Mouse (Mus musculus) limb, embryonic 11.5 days (tissue): Measurements from ENCODE around the gene Atg101. TPM values are rescaled to one million over a fixed set of nuclear protein-coding genes. Genes with fewer than 3 reads are reported as not detected.

ENCODE experiments used
- ATAC-seq: fragments of 200-750 bp; cut with Nextera tagmentation; 2 replicates; pipeline ENCODE4 v1.8.0; 2017; ENCODE audit warnings: low read depth; ENCODE audit not compliant: insufficient number of reproducible peaks, low FRiP score, low TSS enrichment
- DNase-seq: peaks from one replicate; pipeline ENCODE4 v3.0.0-alpha.2; 2015; ENCODE audit warnings: low spot score
- H3K27ac ChIP-seq: fragments of 300-500 bp; sonication (generic); replicated peaks from 2 replicates; pipeline ENCODE4 v1.5.1; 2014; ENCODE audit warnings: low read depth, mild to moderate bottlenecking, low read length
- H3K27me3 ChIP-seq: fragments of 300-500 bp; sonication (generic); 2 replicates; pipeline ENCODE4 v1.6.1; 2014; ENCODE audit warnings: mild to moderate bottlenecking, low read length, mixed read lengths; ENCODE audit not compliant: control insufficient read depth, insufficient read depth
- H3K36me3 ChIP-seq: fragments of 300-500 bp; sonication (generic); 2 replicates; pipeline ENCODE4 v1.6.1; 2014; ENCODE audit warnings: mild to moderate bottlenecking, low read length, moderate library complexity, mixed read lengths; ENCODE audit not compliant: control insufficient read depth, insufficient read depth
- H3K4me1 ChIP-seq: fragments of 300-500 bp; sonication (generic); 2 replicates; pipeline ENCODE4 v1.6.1; 2014; ENCODE audit warnings: low read length, mixed read lengths; ENCODE audit not compliant: control insufficient read depth, insufficient read depth
- H3K4me2 ChIP-seq: fragments of 300-500 bp; sonication (generic); 2 replicates; pipeline ENCODE4 v1.6.1; 2014; ENCODE audit warnings: low read depth, mild to moderate bottlenecking, moderate library complexity; ENCODE audit not compliant: severe bottlenecking
- H3K4me3 ChIP-seq: fragments of 300-500 bp; sonication (generic); 2 replicates; pipeline ENCODE4 v1.5.1; 2014; ENCODE audit warnings: low read depth, low read length
- H3K9ac ChIP-seq: fragments of 300-500 bp; sonication (generic); 2 replicates; pipeline ENCODE4 v1.6.1; 2014; ENCODE audit warnings: mild to moderate bottlenecking, low read length
- H3K9me3 ChIP-seq: fragments of 300-500 bp; sonication (generic); 2 replicates; pipeline ENCODE4 v1.6.1; 2016; ENCODE audit warnings: low read length; ENCODE audit not compliant: control insufficient read depth
- WGBS: fragments of 180-500 bp; shearing (Covaris S2); extraction: QIAGEN DNeasy Blood & Tissue Kit; methylation state at CpG from one replicate; pipeline ENCODE4 v1.1.7; 2014; 5-methylcytosine and 5-hydroxymethylcytosine counted together
- polyA plus RNA-seq: library from polyadenylated mRNA; unstranded; fragments of >200 nt; fragmentation: Nextera tagmentation; extraction: Ambion mirVana; gene quantifications from 2 replicates; pipeline ENCODE4 v1.2.1, GENCODE M21; 2014

Gene Atg101
- polyA plus RNA-seq, 1 experiment from 2014 or later = 73.1 TPM

DNA sequence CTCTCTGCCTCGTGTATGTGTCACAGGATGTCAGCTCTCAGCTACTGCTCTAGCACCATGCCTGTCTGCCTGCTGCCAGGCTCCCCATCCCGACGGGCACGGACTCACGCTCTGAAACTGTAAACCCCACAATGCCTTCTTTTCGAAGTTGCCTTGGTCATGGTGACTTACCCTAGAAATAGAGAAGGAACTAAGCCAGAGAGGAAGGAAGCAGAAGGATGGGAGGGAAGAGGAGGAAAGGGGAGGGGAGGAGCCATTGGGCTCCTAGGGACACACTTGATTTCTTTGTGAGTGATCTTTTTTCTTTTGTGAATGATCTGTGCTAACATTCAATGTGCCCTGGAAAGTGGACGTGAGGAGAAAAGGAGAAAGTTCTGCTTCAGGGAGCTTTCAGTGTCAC lies 13.9 kb downstream of the Atg101 start:
- no peak overlapping the region for H3K4me3 ChIP-seq

DNA sequence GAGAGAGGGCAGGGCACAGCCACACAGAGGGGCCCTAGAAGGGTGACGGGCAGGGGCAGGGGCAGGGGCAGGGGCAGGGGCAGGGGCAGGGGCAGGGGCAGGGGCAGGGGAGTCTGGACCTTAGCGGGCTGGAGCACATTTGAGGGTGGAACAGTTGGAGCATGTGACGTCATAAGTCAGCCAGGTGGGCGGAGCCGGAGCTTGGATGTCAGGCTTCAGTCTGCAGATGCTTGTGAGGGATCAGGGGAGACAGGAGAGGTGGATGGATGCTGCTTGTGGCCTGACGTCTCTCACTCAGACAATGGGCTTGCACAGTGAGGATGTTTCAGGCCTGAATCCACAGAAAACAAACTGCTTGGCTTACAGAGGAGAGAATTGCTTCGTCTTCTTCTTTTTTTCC lies 14.5 kb downstream of the Atg101 start:
- DNase-seq = peak; percentile 68
- WGBS = 13% methylated on average over 7 of the region's 7 CpGs
- no peak overlapping the region for H3K27ac ChIP-seq
- H3K36me3 ChIP-seq = no peaks in the 10 kb centered on the region
- H3K4me2 ChIP-seq = peak overlapping the region; percentile 32
- no peaks in the 10 kb centered on the region for H3K9me3 ChIP-seq
- H3K9ac ChIP-seq = no peak overlapping the region
- H3K4me3 ChIP-seq = no peak overlapping the region
- ATAC-seq = no peak
- H3K4me1 ChIP-seq = peaks cover 10% of the 10 kb centered on the region; the same call in 1 of the 2 replicates
- H3K27me3 ChIP-seq = no peaks in the 10 kb centered on the region

More for the DNA sequence above, 13.9 kb downstream of the Atg101 start:
- Histone ChIP-seq H3K27ac (no peak overlapping the region), H3K9ac (no peak overlapping the region), H3K27me3 (no peaks in the 10 kb centered on the region), H3K9me3 (no peaks in the 10 kb centered on the region), H3K4me1 (peaks cover 12% of the 10 kb centered on the region; the same call in 1 of the 2 replicates), H3K36me3 (no peaks in the 10 kb centered on the region), H3K4me2 (no peak overlapping the region; the same call in 1 of the 2 replicates)
- DNase-seq (no peak), ATAC-seq (no peak)
- WGBS = 40% methylated on average over 7 of the region's 7 CpGs

DNA sequence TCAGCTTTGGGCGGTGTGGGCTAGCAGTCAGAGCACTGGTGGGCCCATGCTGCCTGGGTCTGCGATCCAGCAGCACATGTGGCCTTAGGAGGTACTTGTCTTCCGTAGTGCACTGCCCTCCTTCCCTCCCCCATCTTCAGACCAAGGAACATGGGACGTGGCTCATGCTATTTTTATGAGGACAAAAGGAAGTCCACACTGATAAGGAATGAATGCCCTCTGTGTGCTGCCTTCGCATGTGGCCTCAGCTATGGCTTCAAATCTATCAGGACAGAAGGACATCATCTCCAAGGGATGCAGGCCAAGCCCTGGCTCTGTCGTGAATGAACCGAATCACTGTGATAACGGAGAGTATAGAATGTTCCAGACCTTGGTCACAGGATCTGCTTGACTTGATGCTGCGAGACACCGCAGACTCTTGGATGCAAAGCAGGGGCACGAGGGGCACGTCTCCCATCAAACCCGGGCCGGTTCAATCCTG lies 15.4 kb downstream of the Atg101 start:
- 84% methylated on average over 14 of the region's 14 CpGs for WGBS
- no peak overlapping the region for H3K9ac ChIP-seq
- no peaks in the 10 kb centered on the region for H3K36me3 ChIP-seq
- no peak for DNase-seq
- H3K4me2 ChIP-seq = no peak overlapping the region
- no peak overlapping the region for H3K4me3 ChIP-seq
- H3K27ac ChIP-seq = no peak overlapping the region
- H3K4me1 ChIP-seq = peaks cover 2% of the 10 kb centered on the region; the same call in 1 of the 2 replicates
- H3K27me3 ChIP-seq = no peaks in the 10 kb centered on the region
- ATAC-seq = no peak
- H3K9me3 ChIP-seq = no peaks in the 10 kb centered on the region

DNA sequence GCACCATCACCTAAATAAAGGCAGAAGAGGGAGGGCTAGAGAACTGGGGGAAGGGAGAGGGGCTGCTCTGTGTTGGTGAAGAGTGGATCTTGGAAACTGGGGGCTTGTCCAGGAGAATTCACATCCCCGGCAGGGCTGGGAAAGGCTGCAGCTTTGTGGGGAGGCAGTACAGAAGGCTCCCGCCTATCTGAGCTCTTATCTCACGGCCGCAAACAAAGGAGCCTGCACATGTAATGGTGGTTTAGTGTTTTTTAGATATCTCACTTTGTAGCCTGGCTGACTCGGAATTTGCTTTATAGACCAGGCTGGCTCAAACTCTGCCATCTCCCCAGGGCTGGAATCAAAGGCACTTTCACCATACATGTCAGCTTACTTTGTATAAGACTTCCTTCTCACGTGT lies 16.1 kb downstream of the Atg101 start:
- Histone ChIP-seq H3K27ac (no peak overlapping the region), H3K4me2 (no peak overlapping the region), H3K9me3 (no peaks in the 10 kb centered on the region), H3K9ac (no peak overlapping the region), H3K4me3 (no peak overlapping the region), H3K36me3 (no peaks in the 10 kb centered on the region), H3K27me3 (no peaks in the 10 kb centered on the region), H3K4me1 (peaks cover 2% of the 10 kb centered on the region; the same call in 1 of the 2 replicates)
- 71% methylated on average over 6 of the region's 6 CpGs for WGBS
- no peak for ATAC-seq
- DNase-seq = no peak

DNA sequence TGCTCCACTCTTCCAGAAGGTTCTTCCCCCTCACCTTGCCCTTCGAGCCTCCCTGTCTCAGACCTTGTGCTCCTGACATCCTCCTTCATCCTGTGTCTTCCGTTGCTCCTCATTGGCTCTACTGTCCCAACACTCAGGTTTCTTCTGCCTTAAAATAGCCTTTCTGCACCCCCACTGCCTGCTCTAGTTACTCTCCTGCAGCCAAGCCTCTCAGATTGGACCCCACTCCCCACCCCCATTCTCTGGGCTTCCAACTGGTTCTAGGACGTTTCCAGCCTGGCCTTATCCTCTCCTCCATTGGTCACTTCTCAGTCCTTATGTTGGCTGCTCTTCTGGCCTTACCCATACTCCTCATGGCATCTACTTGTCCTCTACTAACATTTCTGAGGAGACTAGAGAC lies 18.1 kb downstream of the Atg101 start:
- H3K27ac ChIP-seq = no peak overlapping the region
- 0 out of 2 replicates have a peak, but pooled peaks cover 2% of the 10 kb centered on the region for H3K4me1 ChIP-seq
- no peaks in the 10 kb centered on the region for H3K27me3 ChIP-seq
- H3K4me2 ChIP-seq = no peak overlapping the region
- DNase-seq (no peak), ATAC-seq (no peak)
- H3K9ac ChIP-seq = no peak overlapping the region
- 82% methylated on average over 3 of the region's 3 CpGs for WGBS
- H3K4me3 ChIP-seq = no peak overlapping the region
- no peaks in the 10 kb centered on the region for H3K36me3 ChIP-seq
- no peaks in the 10 kb centered on the region for H3K9me3 ChIP-seq

DNA sequence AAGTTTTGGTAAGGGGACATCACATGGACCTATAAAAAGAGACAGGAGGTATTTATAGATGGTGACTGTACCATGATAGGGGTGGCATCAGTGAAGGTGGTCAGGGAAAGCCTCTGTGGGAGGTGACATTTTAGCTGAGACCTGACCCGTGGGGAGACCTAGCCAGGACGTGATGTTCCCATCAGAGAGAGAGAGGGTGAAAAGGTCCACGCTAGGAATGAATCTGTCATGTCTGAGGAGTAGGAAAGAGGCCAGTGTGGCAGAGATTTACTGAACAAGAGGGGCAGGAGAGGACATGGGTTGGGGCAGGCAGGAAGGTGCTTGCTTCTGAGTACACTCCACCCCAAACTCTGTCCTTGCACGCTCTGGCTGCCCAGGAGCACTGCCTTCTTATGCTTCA lies 19.8 kb downstream of the Atg101 start:
- ATAC-seq = no peak
- no peak overlapping the region for H3K4me2 ChIP-seq
- no peak overlapping the region for H3K4me3 ChIP-seq
- H3K9me3 ChIP-seq = no peaks in the 10 kb centered on the region
- 88% methylated on average over 4 of the region's 4 CpGs for WGBS
- no peaks in the 10 kb centered on the region for H3K27me3 ChIP-seq
- DNase-seq = no peak
- H3K9ac ChIP-seq = no peak overlapping the region
- no peak overlapping the region for H3K27ac ChIP-seq
- H3K36me3 ChIP-seq = no peaks in the 10 kb centered on the region
- peaks cover 5% of the 10 kb centered on the region; the same call in 1 of the 2 replicates for H3K4me1 ChIP-seq

DNA sequence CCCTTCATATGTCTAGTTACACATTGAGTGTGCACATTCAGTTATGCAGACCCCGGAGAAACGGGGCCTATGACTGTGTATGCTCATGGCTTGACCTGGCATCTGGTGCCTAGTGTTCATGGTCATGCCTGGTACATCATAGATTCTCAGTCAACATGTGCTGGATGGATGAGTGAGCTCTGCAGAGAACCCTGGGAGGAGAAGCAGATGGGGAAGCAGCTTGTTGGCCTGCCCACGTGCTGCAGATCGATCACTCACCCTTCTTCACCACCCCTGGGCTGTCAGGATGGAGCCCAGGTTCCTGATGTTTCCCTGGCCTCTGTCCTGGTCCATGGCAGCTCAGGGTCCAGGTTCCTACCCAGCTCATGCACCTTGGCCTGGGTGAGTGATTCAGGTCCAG lies 22.4 kb downstream of the Atg101 start:
- no peak for ATAC-seq
- H3K4me2 ChIP-seq = no peak overlapping the region

DNA sequence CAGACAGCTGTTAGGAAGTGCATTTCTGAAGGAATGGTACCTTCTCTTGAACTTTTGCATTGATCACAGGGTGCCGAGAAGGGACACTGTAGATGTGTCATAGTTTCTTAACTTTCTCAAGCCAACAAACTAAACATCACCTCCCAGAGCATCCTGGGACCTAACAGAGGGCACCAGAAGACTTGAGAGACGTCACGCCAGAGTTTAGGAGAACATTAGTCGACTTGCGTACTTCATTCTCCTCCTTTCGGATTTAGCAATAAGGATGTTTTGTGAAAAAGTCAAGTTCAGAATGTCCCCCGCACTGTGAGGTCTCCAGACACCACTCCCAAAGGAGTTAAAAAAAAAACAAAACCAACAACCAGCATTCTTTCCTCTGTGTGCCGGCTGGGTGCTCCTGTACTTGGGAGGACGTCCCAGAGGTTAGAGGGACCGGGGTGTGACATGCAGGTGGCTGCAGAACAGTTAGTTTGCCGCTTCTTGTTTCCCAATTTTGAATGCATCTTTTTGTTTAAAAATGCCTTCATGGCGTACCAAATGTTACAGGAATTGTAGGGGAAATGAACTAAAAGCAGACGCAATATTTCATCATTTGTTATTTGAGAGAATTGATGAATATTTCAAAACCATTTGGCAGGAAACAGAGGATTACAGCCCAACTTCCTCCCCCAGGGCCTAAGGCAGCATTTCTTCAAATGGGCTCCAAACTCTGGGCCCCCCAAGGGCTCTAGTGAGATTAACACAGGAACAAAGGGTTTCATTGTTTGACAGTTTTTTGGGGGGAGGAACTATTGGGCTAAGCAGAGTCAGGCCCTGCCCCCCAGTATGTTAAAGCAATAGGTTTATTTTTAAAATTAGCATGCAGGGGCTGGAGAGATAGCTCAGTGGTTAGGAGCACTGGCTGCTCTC lies 24.6 kb downstream of the Atg101 start:
- Histone ChIP-seq H3K36me3 (no peaks in the 10 kb centered on the region), H3K4me3 (no peak overlapping the region), H3K4me2 (no peak overlapping the region), H3K4me1 (peaks cover 5% of the 10 kb centered on the region; the same call in 1 of the 2 replicates), H3K27ac (0 out of 2 replicates have a peak overlapping the region, but pooled peaks have one; percentile 42), H3K27me3 (no peaks in the 10 kb centered on the region), H3K9me3 (no peaks in the 10 kb centered on the region), H3K9ac (no peak overlapping the region)
- 62% methylated on average over 13 of the region's 13 CpGs for WGBS
- no peak for ATAC-seq
- DNase-seq = no peak

More for the DNA sequence above, 22.4 kb downstream of the Atg101 start:
- Histone ChIP-seq H3K27ac (no peak overlapping the region), H3K27me3 (no peaks in the 10 kb centered on the region), H3K9me3 (no peaks in the 10 kb centered on the region), H3K4me1 (peaks cover 5% of the 10 kb centered on the region; the same call in 1 of the 2 replicates), H3K36me3 (no peaks in the 10 kb centered on the region), H3K4me3 (no peak overlapping the region), H3K9ac (no peak overlapping the region)
- WGBS = 86% methylated on average over 4 of the region's 4 CpGs
- no peak for DNase-seq
